Mouse (Mus musculus): ENCODE measurements at regions not wholly inside any gene's neighbourhood (a gene's known extent, or its start where the extent isn't known, plus 50 kb on each side); places are given as distances from the start of the nearest gene placed in this dataset.

GRCm38 (mm10) chr1:73844574-73844973, 279.7 kb downstream of the Tns1 start:
- TF ChIP-seq CTCF (conservative IDR thresholded peaks at IDR 0.05; ENCODE audit: insufficient read depth, insufficient read length, low read depth, low read length) (no peak), POLR2A (IDR thresholded peaks at IDR 0.05; ENCODE audit: low read depth, low read length) (no peak)
